Comparison of ENCODE assay signal across 14 mouse cellular contexts in the genomic region with DNA sequence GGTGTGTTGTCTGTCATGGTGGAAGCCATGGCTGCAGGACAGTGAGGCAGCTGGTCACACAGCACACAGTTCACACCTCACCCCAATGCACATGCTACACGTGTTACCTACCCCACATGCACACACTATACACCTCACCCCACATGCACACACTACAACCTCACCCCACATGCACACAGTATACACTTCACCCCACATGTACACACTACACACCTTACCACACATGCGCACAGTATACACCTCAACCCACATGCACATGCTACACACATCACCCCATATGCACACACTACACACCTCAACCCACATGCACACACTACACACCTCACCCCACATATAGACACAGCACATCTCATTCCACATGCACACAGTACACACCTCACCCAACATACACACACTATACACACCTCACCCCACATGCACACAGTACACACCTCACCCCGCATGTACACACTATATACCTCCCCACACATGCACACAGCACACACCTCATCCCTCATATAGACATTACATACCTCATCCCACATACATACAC.
DNase-seq lines count a peak whose midpoint lies in the region; ATAC-seq lines count a peak whose summit lies in the region.
"Had no signal": no experiment of that assay in that cellular context is flagged by ENCODE, and none has a peak within 500 bp of the region (broad histone marks: within the 10 kb centered on the region; RNA-seq: fewer than 3 reads in every experiment).

No protein-coding gene starts in this region.

- H3K9ac ChIP-seq in kidney, embryonic 16.5 days (replicated peaks; ENCODE audit: low read length): no peak overlapping the region
- no peak overlapping the region for H3K9ac ChIP-seq in midbrain, embryonic 15.5 days
- H3K9ac ChIP-seq: liver, embryonic 14.5 days had no signal

- H3K4me1 ChIP-seq in kidney, embryonic 16.5 days (ENCODE audit: insufficient read depth, low read length): peaks cover 13% of the 10 kb centered on the region
- H3K4me1 ChIP-seq in embryonic facial prominence, embryonic 10.5 days: peaks cover 68% of the 10 kb centered on the region
- peaks cover 78% of the 10 kb centered on the region for H3K4me1 ChIP-seq in hindbrain, embryonic 10.5 days (replicated peaks)
- peaks cover 9% of the 10 kb centered on the region for H3K4me1 ChIP-seq in midbrain, embryonic 15.5 days

- intact Hi-C loops in left cerebral cortex, postnatal 25 days (cut with DNase I): no loop called here

- H3K9me3 ChIP-seq in kidney, embryonic 16.5 days (ENCODE audit: low read length): peaks cover 8% of the 10 kb centered on the region; the same call in 1 of the 2 replicates
- H3K9me3 ChIP-seq in embryonic facial prominence, embryonic 10.5 days: peaks cover 12% of the 10 kb centered on the region
- H3K9me3 ChIP-seq in hindbrain, embryonic 10.5 days: peaks cover 24% of the 10 kb centered on the region
- no peaks in the 10 kb centered on the region for H3K9me3 ChIP-seq in midbrain, embryonic 15.5 days

- 0 out of 2 replicates have a peak, but pooled peaks have one; percentile 35 for ATAC-seq in kidney, embryonic 16.5 days (ENCODE audit: low FRiP score, low TSS enrichment)
- ATAC-seq in midbrain, embryonic 15.5 days (replicated peaks): 0 out of 2 replicates have a peak, but pooled peaks have one; percentile 29

- no peaks in the 10 kb centered on the region for H3K36me3 ChIP-seq in kidney, embryonic 16.5 days (ENCODE audit: insufficient read depth, low read length)
- H3K36me3 ChIP-seq in embryonic facial prominence, embryonic 10.5 days (replicated peaks): peaks cover 4% of the 10 kb centered on the region; the same call in 1 of the 2 replicates
- 0 out of 2 replicates have a peak, but pooled peaks cover 3% of the 10 kb centered on the region for H3K36me3 ChIP-seq in hindbrain, embryonic 10.5 days
- no peaks in the 10 kb centered on the region for H3K36me3 ChIP-seq in midbrain, embryonic 15.5 days (replicated peaks)

- H3K27me3 ChIP-seq in kidney, embryonic 16.5 days (ENCODE audit: insufficient read depth, low read length): no peaks in the 10 kb centered on the region
- H3K27me3 ChIP-seq in embryonic facial prominence, embryonic 10.5 days (replicated peaks; ENCODE audit: low read depth, poor library complexity, severe bottlenecking): peaks cover 19% of the 10 kb centered on the region
- peaks cover 21% of the 10 kb centered on the region for H3K27me3 ChIP-seq in hindbrain, embryonic 10.5 days (ENCODE audit: insufficient read depth, poor library complexity, severe bottlenecking)
- H3K27me3 ChIP-seq in midbrain, embryonic 15.5 days (replicated peaks): no peaks in the 10 kb centered on the region

- 93% methylated on average over 3 of the region's 3 CpGs for WGBS in kidney, embryonic 16.5 days
- 93% methylated on average over 3 of the region's 3 CpGs for WGBS in embryonic facial prominence, embryonic 10.5 days
- WGBS in hindbrain, embryonic 10.5 days: 93% methylated on average over 3 of the region's 3 CpGs
- WGBS in midbrain, embryonic 15.5 days: 96% methylated on average over 3 of the region's 3 CpGs

- H3K4me2 ChIP-seq in kidney, embryonic 16.5 days (replicated peaks; ENCODE audit: low read depth, low read length): no peak overlapping the region
- no peak overlapping the region for H3K4me2 ChIP-seq in midbrain, embryonic 15.5 days

- DNase-seq in kidney, postnatal 10 days: no peak
- DNase-seq in embryonic facial prominence, embryonic 10.5 days (ENCODE audit: low spot score): no peak
- DNase-seq in hindbrain, embryonic 10.5 days (ENCODE audit: low spot score): no peak
- DNase-seq in adrenal gland, postnatal 4 days (ENCODE audit: low spot score in 2 of 2): no peak
- no peak for DNase-seq in left cerebral cortex, postnatal 25 days (ENCODE audit: low spot score in 2 of 2)
- no peak for DNase-seq in thymus, postnatal 10 days (ENCODE audit: low spot score in 2 of 2)
- DNase-seq: adrenal gland, postnatal 25 days; cerebellum, adult 18-20 months; kidney, adult 2 months; layer of hippocampus, postnatal 36 days had no signal

- H3K4me3 ChIP-seq in kidney, embryonic 16.5 days (ENCODE audit: low read length): no peak overlapping the region
- no peak overlapping the region for H3K4me3 ChIP-seq in embryonic facial prominence, embryonic 10.5 days
- H3K4me3 ChIP-seq in hindbrain, embryonic 10.5 days: no peak overlapping the region
- H3K4me3 ChIP-seq in midbrain, embryonic 15.5 days: no peak overlapping the region

- no peak overlapping the region for H3K27ac ChIP-seq in kidney, embryonic 16.5 days (ENCODE audit: low read length)
- H3K27ac ChIP-seq in embryonic facial prominence, embryonic 10.5 days (replicated peaks): peak overlapping the region; percentile 93
- peak overlapping the region; percentile 95 for H3K27ac ChIP-seq in hindbrain, embryonic 10.5 days
- no peak overlapping the region for H3K27ac ChIP-seq in midbrain, embryonic 15.5 days
- H3K27ac ChIP-seq: liver, embryonic 14.5 days; macrophage had no signal

Comparison
In these comparisons a context has a peak if more than half of its experiments do, and no peak if none do; other contexts are left out.
1. H3K27ac ChIP-seq: peak in embryonic facial prominence, embryonic 10.5 days (single experiment) and hindbrain, embryonic 10.5 days (single experiment); none in kidney, embryonic 16.5 days (single experiment) and midbrain, embryonic 15.5 days (single experiment).